Mouse (Mus musculus): Measurements from ENCODE around the gene Map2k4.

DNA sequence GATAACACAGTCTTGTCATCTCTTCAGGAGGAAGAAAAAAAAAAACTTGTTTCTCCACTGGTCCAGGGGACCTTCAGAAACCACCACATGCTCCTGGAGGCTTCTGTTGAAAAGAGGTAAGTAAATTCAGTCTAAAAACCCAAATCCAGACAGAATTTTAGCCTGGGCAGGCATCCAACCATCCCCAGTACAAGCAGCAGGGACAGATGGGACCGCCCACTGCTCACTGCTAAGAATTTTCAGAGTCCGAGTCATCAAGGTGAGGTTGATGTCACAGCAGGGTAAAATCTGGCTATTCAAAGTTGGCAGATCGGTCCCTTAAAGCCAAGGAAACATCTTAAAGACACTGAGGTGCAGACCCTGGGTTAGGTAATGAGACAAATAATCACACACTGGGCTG is 13.8 kb upstream of the Map2k4 start:
- no peak for TF ChIP-seq CTCF (IDR thresholded peaks at IDR 0.05; ENCODE audit: insufficient read depth, low read length)
- no peak for TF ChIP-seq POLR2A (IDR thresholded peaks at IDR 0.05; ENCODE audit: borderline replicate concordance, extremely low read depth, low read depth, low read length)

Measured in lung, adult 2 months (tissue).